Mouse (Mus musculus) spleen, postnatal 36 days (tissue): ENCODE results near the gene Fancc.
A peak's percentile ranks its signal among the peaks of the same experiment; 100 is the strongest.

Experiments
- DNase-seq, 2 experiments: peaks; one replicate each; pipeline ENCODE4 v3.0.0; 2022; ENCODE audit warnings: low spot score in 2 of 2, mixed read lengths in 1 of 2

The Fancc gene

GRCm38 (mm10) chr13:63496646-63497582 is at the start of gene Fancc:
TSS of gene Fancc (minus strand) at chr13:63497278.
- DNase-seq, result no peak

GRCm38 (mm10) chr13:63545291-63545690 is 48.2 kb upstream of the Fancc start:
- DNase-seq, result no peak

- no peak for DNase-seq
Observed at GRCm38 (mm10) chr13:63544967-63545253, 47.8 kb upstream of the Fancc start.

GRCm38 (mm10) chr13:63544119-63544966 is 47.3 kb upstream of the Fancc start:
- no peak for DNase-seq

GRCm38 (mm10) chr13:63543459-63543858 is 46.4 kb upstream of the Fancc start:
- DNase-seq, result no peak

GRCm38 (mm10) chr13:63542796-63543384 is 45.8 kb upstream of the Fancc start:
- DNase-seq, result no peak

- DNase-seq, result no peak
Observed at GRCm38 (mm10) chr13:63541510-63541909, 44.4 kb upstream of the Fancc start.

GRCm38 (mm10) chr13:63540584-63540983 is 43.5 kb upstream of the Fancc start:
- DNase-seq, result no peak

GRCm38 (mm10) chr13:63534981-63535380 is 37.9 kb upstream of the Fancc start:
- no peak for DNase-seq

GRCm38 (mm10) chr13:63530857-63531256 is 33.8 kb upstream of the Fancc start:
- DNase-seq, result no peak

GRCm38 (mm10) chr13:63530371-63530764 is 33.3 kb upstream of the Fancc start:
- DNase-seq, result no peak

- no peak for DNase-seq
Observed at GRCm38 (mm10) chr13:63529602-63530370, 32.7 kb upstream of the Fancc start.

GRCm38 (mm10) chr13:63528852-63529251 is 31.8 kb upstream of the Fancc start:
- no peak for DNase-seq

- peak; percentile 52 to 57 for DNase-seq
Observed at GRCm38 (mm10) chr13:63528164-63528675, 31.1 kb upstream of the Fancc start.

- no peak for DNase-seq
Observed at GRCm38 (mm10) chr13:63525571-63526197, 28.6 kb upstream of the Fancc start.

GRCm38 (mm10) chr13:63524608-63525570 is 27.8 kb upstream of the Fancc start:
- no peak for DNase-seq

GRCm38 (mm10) chr13:63524061-63524460 is 27.0 kb upstream of the Fancc start:
- no peak for DNase-seq

GRCm38 (mm10) chr13:63522832-63523231 is 25.8 kb upstream of the Fancc start:
- DNase-seq, result no peak

- DNase-seq, result no peak
Observed at GRCm38 (mm10) chr13:63520110-63520509, 23.0 kb upstream of the Fancc start.

GRCm38 (mm10) chr13:63516535-63516934 is 19.5 kb upstream of the Fancc start:
- DNase-seq, result no peak
